Mouse (Mus musculus) left cerebral cortex, adult 11 months (tissue): Measurements from ENCODE around the gene P4htm.

ENCODE experiments used
- DNase-seq: peaks from one replicate; pipeline ENCODE4 v3.0.0; 2022; ENCODE audit warnings: low spot score

The P4htm gene

DNA sequence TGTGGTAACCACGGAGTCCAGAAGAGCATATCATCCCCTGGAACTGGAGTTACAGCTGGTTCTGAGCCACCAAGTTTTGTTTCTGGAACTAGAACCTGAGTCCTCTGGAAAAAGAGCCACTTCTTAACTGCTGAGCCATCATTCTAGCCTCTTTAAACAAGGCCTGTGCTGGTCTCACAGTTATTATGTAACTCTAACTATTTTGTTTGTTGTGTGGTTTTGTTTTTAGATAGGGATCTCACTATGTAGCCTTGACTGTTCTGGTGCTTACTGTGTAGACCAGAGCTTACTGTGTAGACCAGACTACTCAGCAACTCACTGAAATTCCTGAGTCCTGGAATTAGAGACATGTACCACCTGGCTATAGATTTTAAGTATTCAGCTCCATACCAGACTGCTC is 50.6 kb downstream of the P4htm start:
- no peak for DNase-seq

DNA sequence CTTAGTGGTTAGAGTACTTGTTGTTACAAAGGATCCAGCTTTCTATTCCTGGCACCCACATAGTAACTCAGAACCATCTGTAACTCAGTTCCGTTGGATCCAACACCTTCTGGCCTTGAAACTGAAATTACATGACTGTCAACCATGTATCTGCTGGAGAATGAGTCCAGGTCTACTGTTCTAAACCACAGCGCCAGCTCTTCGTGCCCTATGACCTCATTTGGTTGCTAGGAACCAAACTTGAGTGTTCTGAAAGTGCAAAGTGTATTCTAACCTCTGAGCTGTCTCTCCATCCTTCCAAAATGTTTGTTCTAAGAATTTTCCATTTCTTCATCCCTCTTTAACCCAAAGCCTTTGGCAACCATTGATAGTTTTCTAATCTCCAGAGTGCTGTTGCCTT is 51.5 kb downstream of the P4htm start:
- no peak for DNase-seq

DNA sequence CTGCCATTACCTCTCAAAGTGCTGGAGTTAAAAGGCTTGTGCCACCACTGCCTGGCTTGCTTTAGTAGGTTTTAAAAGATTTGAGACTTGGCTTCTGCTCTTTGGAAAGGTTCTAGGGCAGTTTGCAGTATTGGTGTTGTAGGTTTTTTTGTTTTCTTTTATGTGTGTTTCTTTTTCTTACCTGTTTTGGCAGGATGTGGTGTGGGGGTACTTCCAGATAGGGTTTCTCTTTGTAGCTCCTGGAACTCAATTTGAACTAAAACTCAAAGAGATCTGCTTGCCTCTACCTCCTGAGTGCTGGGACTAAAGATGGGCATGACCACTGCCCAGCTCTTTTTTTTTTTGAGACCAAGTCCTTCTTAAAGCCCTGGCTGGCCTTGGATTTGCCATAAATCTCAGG is 56.6 kb downstream of the P4htm start:
- DNase-seq = no peak

DNA sequence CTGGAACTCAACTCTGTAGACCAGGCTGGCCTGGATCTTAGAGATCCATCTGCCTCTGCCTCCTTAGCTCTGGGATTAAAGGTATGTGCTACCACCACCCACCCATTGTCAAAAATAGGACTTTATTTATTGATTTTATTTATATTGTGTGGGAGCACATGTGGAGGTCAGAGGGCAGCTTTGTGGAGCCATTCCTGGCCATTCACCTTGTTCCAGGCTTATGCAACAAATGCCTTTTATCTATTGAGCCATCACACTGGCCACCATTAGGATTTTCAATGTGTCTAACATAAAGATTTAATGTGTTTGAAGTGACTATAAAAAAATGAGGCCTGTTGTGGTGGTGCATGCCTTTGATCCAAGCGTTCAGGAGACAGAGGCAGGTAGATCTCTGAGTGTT is 66.0 kb downstream of the P4htm start:
- no peak for DNase-seq

DNA sequence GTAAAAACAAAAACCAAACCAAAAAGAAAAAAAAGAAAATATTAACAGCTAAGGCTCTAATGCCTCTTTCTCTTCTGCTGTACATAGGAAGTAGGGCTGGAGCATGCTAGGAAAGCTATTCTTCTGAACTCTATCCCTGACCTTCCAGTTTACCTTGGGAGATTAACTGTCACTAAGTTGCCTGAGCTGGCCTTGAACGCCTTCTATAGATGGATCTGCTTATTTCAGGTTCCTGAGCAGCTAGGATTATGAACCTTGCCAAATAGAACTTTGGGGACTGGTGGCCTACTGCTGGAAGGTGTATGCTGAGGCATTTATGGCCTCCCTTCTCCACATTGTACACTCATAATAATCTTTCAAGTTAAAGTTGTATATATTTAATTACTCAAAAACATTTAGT is 66.5 kb downstream of the P4htm start:
- no peak for DNase-seq
